Mouse (Mus musculus) ES-Bruce4 (cell line): ENCODE measurements at regions not wholly inside any gene's neighbourhood (a gene's known extent, or its start where the extent isn't known, plus 50 kb on each side); places are given as distances from the start of the nearest gene placed in this dataset.

Experiments used
- CTCF ChIP-seq: IDR thresholded peaks from one replicate; pipeline ENCODE4 v1.8.1; 2011; ENCODE audit warnings: low read depth, low read length
- POLR2A ChIP-seq: IDR thresholded peaks from one replicate; pipeline ENCODE4 v1.8.1; 2011; ENCODE audit warnings: low read length; ENCODE audit not compliant: insufficient read depth

GRCm38 (mm10) chr6:143640652-143641051 lies 473.6 kb downstream of the Etnk1 start:
- TF ChIP-seq CTCF (no peak), POLR2A (no peak)
